Mouse (Mus musculus) limb, embryonic 12.5 days (tissue): ENCODE measurements around the gene Trappc3. TPM values are rescaled to one million over a fixed set of nuclear protein-coding genes. Genes with fewer than 3 reads are reported as not detected.
A peak's percentile ranks its signal among the peaks of the same experiment; 100 is the strongest.

Experiments used
- ATAC-seq: fragments of 200-750 bp; cut with Nextera tagmentation; 2 replicates; pipeline ENCODE4 v1.8.0; 2017; ENCODE audit warnings: low read depth, moderate TSS enrichment; ENCODE audit not compliant: insufficient number of reproducible peaks, insufficient read depth, low FRiP score, low TSS enrichment
- H3K27ac ChIP-seq: fragments of 300-500 bp; sonication (generic); 2 replicates; pipeline ENCODE4 v1.5.1; 2016; ENCODE audit warnings: mild to moderate bottlenecking, moderate library complexity
- H3K27me3 ChIP-seq: fragments of 300-500 bp; sonication (generic); 2 replicates; pipeline ENCODE4 v1.6.1; 2016; ENCODE audit warnings: mild to moderate bottlenecking, moderate library complexity
- H3K36me3 ChIP-seq: fragments of 300-500 bp; sonication (generic); 2 replicates; pipeline ENCODE4 v1.6.1; 2016; ENCODE audit warnings: mild to moderate bottlenecking, moderate library complexity
- H3K4me1 ChIP-seq: fragments of 300-500 bp; sonication (generic); replicated peaks from 2 replicates; pipeline ENCODE4 v1.6.1; 2016
- H3K4me2 ChIP-seq: fragments of 300-500 bp; sonication (generic); 2 replicates; pipeline ENCODE4 v1.6.1; 2016; ENCODE audit warnings: mild to moderate bottlenecking, moderate library complexity
- H3K4me3 ChIP-seq: fragments of 300-500 bp; sonication (generic); replicated peaks from 2 replicates; pipeline ENCODE4 v1.5.1; 2016; ENCODE audit warnings: mild to moderate bottlenecking
- H3K9ac ChIP-seq: fragments of 300-500 bp; sonication (generic); replicated peaks from 2 replicates; pipeline ENCODE4 v1.6.1; 2016; ENCODE audit warnings: mild to moderate bottlenecking, moderate library complexity
- H3K9me3 ChIP-seq: fragments of 300-500 bp; sonication (generic); 2 replicates; pipeline ENCODE4 v1.6.1; 2016; ENCODE audit warnings: mild to moderate bottlenecking, moderate library complexity
- whole genome bisulfite sequencing: fragments of 180-500 bp; shearing (Covaris S2); methylation state at CpG from one replicate; pipeline ENCODE4 v1.1.7; 2016; 5-methylcytosine and 5-hydroxymethylcytosine counted together
- polyA plus RNA-seq: library from polyadenylated mRNA; unstranded; fragments of >200 nt; fragmentation: Nextera tagmentation; extraction: Ambion mirVana; gene quantifications from 2 replicates; pipeline ENCODE4 v1.2.1, GENCODE M21; 2016

Trappc3 gene
- polyA plus RNA-seq, 1 experiment from 2014 or later, result 105 TPM

GRCm38 (mm10) chr4:126260520-126261201 lies 1.5 kb upstream of the Trappc3 start:
- Histone ChIP-seq H3K27ac (peak overlapping the region; percentile 94), H3K27me3 (no peaks in the 10 kb centered on the region), H3K4me2 (peak overlapping the region; percentile 52), H3K36me3 (peaks cover 5% of the 10 kb centered on the region; the same call in 1 of the 2 replicates), H3K4me3 (0 out of 2 replicates have a peak overlapping the region, but pooled peaks have one; percentile 7), H3K9ac (peak overlapping the region; percentile 31; the same call in 1 of the 2 replicates), H3K4me1 (peaks cover 58% of the 10 kb centered on the region), H3K9me3 (no peaks in the 10 kb centered on the region)
- no peak for ATAC-seq
- WGBS, result 4% methylated on average over 10 of the region's 10 CpGs

GRCm38 (mm10) chr4:126261266-126261665 lies 859 bp upstream of the Trappc3 start:
- peak overlapping the region; percentile 31; the same call in 1 of the 2 replicates for H3K9ac ChIP-seq
- H3K4me3 ChIP-seq, result 0 out of 2 replicates have a peak overlapping the region, but pooled peaks have one; percentile 7
- no peaks in the 10 kb centered on the region for H3K27me3 ChIP-seq
- 79% methylated on average over 6 of the region's 6 CpGs for WGBS
- peaks cover 58% of the 10 kb centered on the region for H3K4me1 ChIP-seq
- peak overlapping the region; percentile 52 for H3K4me2 ChIP-seq
- peaks cover 5% of the 10 kb centered on the region; the same call in 1 of the 2 replicates for H3K36me3 ChIP-seq
- H3K9me3 ChIP-seq, result no peaks in the 10 kb centered on the region
- H3K27ac ChIP-seq, result peak overlapping the region; percentile 94
- no peak for ATAC-seq

- peaks cover 58% of the 10 kb centered on the region for H3K4me1 ChIP-seq
- peak overlapping the region; percentile 94 for H3K27ac ChIP-seq
- WGBS, result 51% methylated on average over 7 of the region's 7 CpGs
- 0 out of 2 replicates have a peak overlapping the region, but pooled peaks have one; percentile 52 for H3K4me2 ChIP-seq
- H3K27me3 ChIP-seq, result no peaks in the 10 kb centered on the region
- H3K36me3 ChIP-seq, result peaks cover 5% of the 10 kb centered on the region; the same call in 1 of the 2 replicates
- H3K9ac ChIP-seq, result no peak overlapping the region
- ATAC-seq, result no peak
- no peaks in the 10 kb centered on the region for H3K9me3 ChIP-seq
- peak overlapping the region; percentile 74; the same call in 1 of the 2 replicates for H3K4me3 ChIP-seq
These were observed 450 bp upstream of the Trappc3 start for GRCm38 (mm10) chr4:126261675-126262074.

- Histone ChIP-seq H3K4me1 (no peaks in the 10 kb centered on the region), H3K9ac (no peak overlapping the region), H3K4me3 (no peak overlapping the region), H3K27me3 (no peaks in the 10 kb centered on the region), H3K36me3 (peaks cover 30% of the 10 kb centered on the region), H3K27ac (no peak overlapping the region), H3K4me2 (no peak overlapping the region), H3K9me3 (no peaks in the 10 kb centered on the region)
- 84% methylated on average over 3 of the region's 3 CpGs for WGBS
- ATAC-seq, result no peak
These were observed 7.2 kb downstream of the Trappc3 start for GRCm38 (mm10) chr4:126269292-126269691.

GRCm38 (mm10) chr4:126273753-126274152 lies 11.6 kb downstream of the Trappc3 start:
- H3K4me3 ChIP-seq, result no peak overlapping the region
- no peak for ATAC-seq
- 75% methylated on average over 13 of the region's 13 CpGs for WGBS
- no peak overlapping the region for H3K27ac ChIP-seq
- peaks cover 13% of the 10 kb centered on the region for H3K4me1 ChIP-seq
- H3K9ac ChIP-seq, result no peak overlapping the region
- no peak overlapping the region for H3K4me2 ChIP-seq
- H3K27me3 ChIP-seq, result no peaks in the 10 kb centered on the region
- no peaks in the 10 kb centered on the region for H3K9me3 ChIP-seq
- H3K36me3 ChIP-seq, result peaks cover 40% of the 10 kb centered on the region

- no peak overlapping the region for H3K27ac ChIP-seq
- no peak overlapping the region for H3K9ac ChIP-seq
- 94% methylated on average over 4 of the region's 4 CpGs for WGBS
- peaks cover 20% of the 10 kb centered on the region for H3K4me1 ChIP-seq
- H3K4me2 ChIP-seq, result no peak overlapping the region
- H3K27me3 ChIP-seq, result no peaks in the 10 kb centered on the region
- ATAC-seq, result no peak
- no peaks in the 10 kb centered on the region for H3K9me3 ChIP-seq
- H3K4me3 ChIP-seq, result no peak overlapping the region
- H3K36me3 ChIP-seq, result peaks cover 40% of the 10 kb centered on the region
These were observed 13.0 kb downstream of the Trappc3 start for GRCm38 (mm10) chr4:126275081-126275480.

GRCm38 (mm10) chr4:126275681-126276131 lies 13.6 kb downstream of the Trappc3 start:
- Histone ChIP-seq H3K9me3 (no peaks in the 10 kb centered on the region), H3K27me3 (no peaks in the 10 kb centered on the region)
- WGBS, result 85% methylated on average over 13 of the region's 13 CpGs

GRCm38 (mm10) chr4:126277906-126278564 lies 15.9 kb downstream of the Trappc3 start:
- peak overlapping the region; percentile 92 for H3K27ac ChIP-seq
- H3K27me3 ChIP-seq, result no peaks in the 10 kb centered on the region
- 0 out of 2 replicates have a peak overlapping the region, but pooled peaks have one; percentile 18 for H3K4me3 ChIP-seq

More at GRCm38 (mm10) chr4:126275681-126276131, 13.6 kb downstream of the Trappc3 start:
- H3K4me3 ChIP-seq, result no peak overlapping the region
- no peak overlapping the region for H3K27ac ChIP-seq
- no peak overlapping the region for H3K9ac ChIP-seq
- ATAC-seq, result no peak
- no peak overlapping the region for H3K4me2 ChIP-seq
- H3K4me1 ChIP-seq, result peaks cover 20% of the 10 kb centered on the region
- peaks cover 40% of the 10 kb centered on the region for H3K36me3 ChIP-seq

GRCm38 (mm10) chr4:126278565-126278915 lies 16.4 kb downstream of the Trappc3 start:
- Histone ChIP-seq H3K9me3 (no peaks in the 10 kb centered on the region), H3K4me1 (peaks cover 29% of the 10 kb centered on the region), H3K4me2 (peak overlapping the region; percentile 48), H3K27me3 (no peaks in the 10 kb centered on the region; the same call in 1 of the 2 replicates), H3K36me3 (peaks cover 26% of the 10 kb centered on the region), H3K27ac (peak overlapping the region; percentile 92), H3K9ac (no peak overlapping the region; the same call in 1 of the 2 replicates), H3K4me3 (0 out of 2 replicates have a peak overlapping the region, but pooled peaks have one; percentile 1)
- ATAC-seq, result peak; percentile 73
- WGBS, result 9% methylated on average over 9 of the region's 9 CpGs

More at GRCm38 (mm10) chr4:126277906-126278564, 15.9 kb downstream of the Trappc3 start:
- peak overlapping the region; percentile 48 for H3K4me2 ChIP-seq
- H3K9ac ChIP-seq, result no peak overlapping the region; the same call in 1 of the 2 replicates
- peaks cover 31% of the 10 kb centered on the region for H3K36me3 ChIP-seq
- WGBS, result 3% methylated on average over 13 of the region's 13 CpGs
- no peaks in the 10 kb centered on the region for H3K9me3 ChIP-seq
- peaks cover 29% of the 10 kb centered on the region for H3K4me1 ChIP-seq
- ATAC-seq, result peak; percentile 57

- Histone ChIP-seq H3K9me3 (no peaks in the 10 kb centered on the region), H3K4me1 (peaks cover 29% of the 10 kb centered on the region), H3K9ac (no peak overlapping the region), H3K4me3 (no peak overlapping the region), H3K27me3 (peaks cover 3% of the 10 kb centered on the region), H3K36me3 (peaks cover 22% of the 10 kb centered on the region), H3K4me2 (peak overlapping the region; percentile 48), H3K27ac (peak overlapping the region; percentile 92)
- ATAC-seq, result peak; percentile 54
- 26% methylated on average over 9 of the region's 9 CpGs for WGBS
These were observed 16.8 kb downstream of the Trappc3 start for GRCm38 (mm10) chr4:126278961-126279360.

- no peak overlapping the region for H3K4me3 ChIP-seq
- H3K9ac ChIP-seq, result no peak overlapping the region
- WGBS, result 54% methylated on average over 9 of the region's 9 CpGs
- no peak overlapping the region for H3K27ac ChIP-seq
- H3K4me1 ChIP-seq, result peaks cover 34% of the 10 kb centered on the region
- H3K36me3 ChIP-seq, result no peaks in the 10 kb centered on the region
- peaks cover 6% of the 10 kb centered on the region for H3K9me3 ChIP-seq
- peaks cover 26% of the 10 kb centered on the region for H3K27me3 ChIP-seq
- ATAC-seq, result no peak
- no peak overlapping the region for H3K4me2 ChIP-seq
These were observed 19.6 kb downstream of the Trappc3 start for GRCm38 (mm10) chr4:126281706-126282105.
